Mouse (Mus musculus): ENCODE results near the gene D130052B06Rik. TPM values are rescaled to one million over a fixed set of nuclear protein-coding genes. Genes with fewer than 3 reads are reported as not detected.

Gene D130052B06Rik
- 0.16 TPM in 1 of 2 replicates, not detected in the other for polyA plus RNA-seq (2012; rRNA removed)

DNA sequence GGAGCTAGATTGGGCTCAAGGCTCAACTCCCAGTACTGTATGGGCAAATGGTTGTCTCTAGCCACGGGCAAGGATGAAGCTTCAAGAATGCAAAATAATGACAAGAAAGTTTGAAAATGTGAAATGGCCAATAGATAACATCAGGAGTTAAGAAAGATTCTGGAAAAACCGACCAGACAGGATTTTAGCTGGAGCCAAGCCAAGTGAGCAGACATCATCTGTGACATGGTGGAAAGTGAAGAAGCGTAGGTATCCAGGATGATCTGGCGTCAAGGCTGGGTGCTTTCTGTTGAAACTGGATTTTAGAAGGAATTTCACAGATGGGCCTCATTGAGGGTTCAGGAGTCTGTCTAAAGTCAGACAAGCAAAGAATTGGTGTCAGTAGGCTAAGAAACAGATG is at the start of gene D130052B06Rik:
Gene D130052B06Rik (plus strand): TSS at position 317 of the 400 bp plus-strand sequence.

DNA sequence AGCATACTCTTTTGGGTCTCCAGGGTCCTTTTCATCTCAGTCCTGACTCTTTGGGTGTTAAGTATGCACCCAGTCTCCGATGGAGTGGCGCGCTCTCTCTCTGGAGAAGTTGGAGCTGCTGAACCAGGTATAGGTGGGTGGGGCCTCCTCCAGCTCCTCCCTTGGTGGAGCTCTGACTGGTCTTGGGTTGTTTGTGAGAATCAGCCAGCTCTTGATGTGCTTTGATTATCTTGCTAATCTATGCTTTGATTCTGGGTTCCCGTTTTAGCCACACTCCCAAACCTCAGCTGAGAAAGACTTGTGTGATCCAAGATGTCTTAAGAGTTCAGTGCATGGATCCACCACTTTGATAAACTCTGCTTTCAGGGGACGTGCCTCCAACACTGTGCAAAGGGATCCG is 20.2 kb upstream of the D130052B06Rik start, which contains the start of gene Gabrp:
Gene Gabrp (minus strand): TSS at position 101 of the 400 bp plus-strand sequence.

Other genes starting within 250 kb of the D130052B06Rik start
- 7.0 and 7.2 TPM in 2 replicates for gene Ranbp17, start 85.6 kb upstream of the D130052B06Rik start, polyA plus RNA-seq (2012; rRNA removed)
- 0.22 and 2.1 TPM in 2 replicates for gene Gabrp, start 20.3 kb upstream of the D130052B06Rik start, polyA plus RNA-seq (2012; rRNA removed)

All from central nervous system, embryonic 14 days (tissue).